Mouse (Mus musculus) 3134 (cell line): ENCODE data around the gene Arl16.

Experiments used
- DNase-seq: peaks from one replicate; pipeline ENCODE4 v3.0.0-alpha.2; 2011; ENCODE audit warnings: low spot score; ENCODE audit not compliant: insufficient read length; ENCODE audit errors: extremely low read depth

The Arl16 gene

GRCm38 (mm10) chr11:120453306-120453705 lies 14.1 kb downstream of the Arl16 start, which contains the start of gene Pde6g:
TSS of gene Pde6g (minus strand) at chr11:120453500.
- DNase-seq, result no peak

- DNase-seq, result no peak
Measured at GRCm38 (mm10) chr11:120452246-120452645, 15.2 kb downstream of the Arl16 start.

GRCm38 (mm10) chr11:120447179-120447578 lies 20.2 kb downstream of the Arl16 start:
- no peak for DNase-seq

- no peak for DNase-seq
Measured at GRCm38 (mm10) chr11:120445475-120445874, 21.9 kb downstream of the Arl16 start.

- no peak for DNase-seq
Measured at GRCm38 (mm10) chr11:120444106-120444505, 23.3 kb downstream of the Arl16 start.

- no peak for DNase-seq
Measured at GRCm38 (mm10) chr11:120442765-120443280, 24.6 kb downstream of the Arl16 start.

- no peak for DNase-seq
Measured at GRCm38 (mm10) chr11:120442344-120442743, 25.1 kb downstream of the Arl16 start, which contains the start of gene Tspan10. TSS of gene Tspan10 (plus strand) at chr11:120442644.

- no peak for DNase-seq
Measured at GRCm38 (mm10) chr11:120437857-120438385, 29.5 kb downstream of the Arl16 start.

GRCm38 (mm10) chr11:120437152-120437856 lies 30.1 kb downstream of the Arl16 start, which contains the start of gene Nploc4:
TSS of gene Nploc4 (minus strand) at chr11:120437708.
- peak; percentile 87 for DNase-seq

GRCm38 (mm10) chr11:120426727-120427126 lies 40.7 kb downstream of the Arl16 start:
- DNase-seq, result no peak

- DNase-seq, result no peak
Measured at GRCm38 (mm10) chr11:120423569-120424295, 43.7 kb downstream of the Arl16 start.

GRCm38 (mm10) chr11:120422651-120423568 lies 44.5 kb downstream of the Arl16 start:
- no peak for DNase-seq

- DNase-seq, result no peak
Measured at GRCm38 (mm10) chr11:120418592-120418991, 48.8 kb downstream of the Arl16 start.

- no peak for DNase-seq
Measured at GRCm38 (mm10) chr11:120417852-120418251, 49.6 kb downstream of the Arl16 start.
